Mouse (Mus musculus): Measurements from ENCODE around the gene Lsamp. TPM values are rescaled to one million over a fixed set of nuclear protein-coding genes. Genes with fewer than 3 reads are reported as not detected.

Gene Lsamp
- polyA plus RNA-seq (2015; fragmentation: Nextera tagmentation; extraction: Ambion mirVana) = 0.72 and 0.93 TPM in 2 replicates

DNA sequence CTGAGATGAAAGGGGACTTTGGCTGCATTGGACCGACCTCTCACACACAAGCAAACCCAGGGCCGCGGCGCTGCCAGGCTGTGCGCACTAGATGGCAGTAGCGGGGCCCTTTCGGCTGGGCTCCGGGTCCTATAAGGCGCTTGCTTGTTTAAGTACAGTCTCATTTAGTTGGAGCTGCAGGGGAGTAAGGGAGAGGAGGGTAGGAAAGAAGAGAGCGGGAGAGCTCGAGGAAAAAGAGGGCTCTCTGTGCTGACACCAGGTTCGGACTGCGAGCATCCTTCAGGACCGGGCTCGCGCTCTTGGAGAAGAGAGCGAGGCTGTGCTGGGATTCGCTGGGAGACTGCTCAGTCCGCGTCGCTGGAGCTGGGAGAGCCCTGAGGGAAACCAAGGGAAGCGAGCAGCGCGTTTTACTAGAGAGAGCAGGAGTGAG is at the start of gene Lsamp:
Lsamp (plus strand) TSS at position 157 of the 430 bp plus-strand sequence.
- no peak for DNase-seq (ENCODE audit: low spot score)

DNA sequence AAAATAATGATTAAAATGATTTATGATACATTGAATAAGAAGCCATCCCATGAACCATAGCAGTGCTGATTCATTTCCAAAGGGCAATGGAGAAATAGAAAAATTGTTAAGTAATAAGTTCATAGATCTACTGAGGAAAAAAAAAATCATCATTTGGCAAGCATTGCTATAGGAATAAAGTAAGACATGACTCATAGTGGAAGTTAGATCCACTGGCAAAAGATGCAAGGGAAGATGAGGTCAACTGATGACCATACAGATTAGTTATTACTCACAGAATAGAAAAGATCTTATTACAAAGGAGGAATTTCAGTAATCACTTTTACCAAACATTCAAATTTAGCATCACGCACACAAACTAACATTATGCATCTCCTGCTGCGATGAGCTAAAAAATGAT is 26.5 kb upstream of the Lsamp start:
- no peak for DNase-seq (ENCODE audit: low spot score)

DNA sequence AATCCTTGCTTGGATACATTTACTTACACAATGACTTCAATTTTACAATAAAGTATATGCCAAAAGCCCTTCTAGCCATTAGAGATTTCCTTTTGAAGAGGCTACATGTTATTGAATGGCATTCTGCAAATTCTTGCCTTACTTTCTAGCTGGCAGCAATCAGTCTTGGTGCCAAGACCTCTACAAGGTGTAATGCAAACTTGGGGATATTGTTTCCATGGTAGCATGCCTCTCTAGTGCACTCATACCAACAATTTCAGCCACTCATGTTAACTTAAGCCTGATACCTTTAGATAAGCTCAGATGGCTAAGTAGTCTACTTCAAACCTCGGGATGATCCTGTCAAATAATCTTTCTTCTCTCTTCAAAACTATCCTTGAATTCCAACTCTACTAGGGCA is 11.4 kb upstream of the Lsamp start:
- DNase-seq (ENCODE audit: low spot score) = no peak

DNA sequence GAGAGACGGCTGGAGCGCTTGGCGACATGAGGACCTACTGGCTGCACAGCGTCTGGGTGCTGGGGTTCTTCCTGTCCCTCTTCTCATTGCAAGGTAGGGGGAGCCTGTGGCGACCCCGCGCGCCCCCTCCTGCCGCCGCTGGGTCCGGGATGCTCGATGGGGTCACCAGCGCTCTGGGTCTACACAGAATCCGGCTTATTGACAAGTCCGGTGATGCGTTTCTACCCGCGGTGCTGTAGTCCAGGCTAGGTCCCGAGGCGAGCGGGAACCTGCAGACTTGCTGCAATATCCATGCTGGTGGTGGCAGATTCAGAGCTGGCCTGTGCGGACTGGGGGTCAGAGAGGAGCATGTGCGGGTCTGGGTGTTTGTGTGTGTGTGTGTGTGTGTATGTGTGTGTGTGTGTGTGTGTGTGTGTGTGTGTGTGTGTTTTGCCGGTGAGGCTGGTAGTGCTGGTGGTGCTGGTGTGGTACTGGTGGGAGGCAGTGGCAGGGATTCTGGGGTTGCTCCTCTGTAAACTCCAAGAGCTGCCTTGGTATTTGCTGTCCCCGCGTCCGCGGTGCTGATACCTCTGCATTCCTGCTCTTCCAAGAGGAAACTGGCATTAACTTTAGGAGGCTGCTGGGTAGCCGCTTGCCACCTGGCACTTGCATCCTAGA is 602 bp downstream of the Lsamp start:
- DNase-seq (ENCODE audit: low spot score) = no peak

DNA sequence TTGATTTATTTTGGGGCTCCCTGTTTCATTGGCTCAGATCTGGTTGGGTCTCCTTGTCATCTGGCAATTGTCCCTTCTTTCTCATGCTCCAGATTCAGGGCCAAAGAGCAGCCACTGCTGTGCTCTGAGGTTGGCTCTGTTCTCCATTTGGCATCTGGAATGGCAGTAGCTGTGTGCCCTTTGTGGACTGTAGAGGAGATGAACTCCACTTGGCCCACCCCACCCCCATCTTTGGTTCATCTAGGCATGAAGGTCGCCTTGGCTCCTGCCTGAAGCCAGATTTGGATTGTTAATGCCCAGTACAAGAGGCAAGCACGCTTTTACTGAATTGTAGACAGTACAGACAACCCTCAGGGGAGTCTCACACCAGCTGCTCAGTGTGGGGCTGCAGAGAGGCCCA is 4.3 kb downstream of the Lsamp start:
- no peak for DNase-seq (ENCODE audit: low spot score)

DNA sequence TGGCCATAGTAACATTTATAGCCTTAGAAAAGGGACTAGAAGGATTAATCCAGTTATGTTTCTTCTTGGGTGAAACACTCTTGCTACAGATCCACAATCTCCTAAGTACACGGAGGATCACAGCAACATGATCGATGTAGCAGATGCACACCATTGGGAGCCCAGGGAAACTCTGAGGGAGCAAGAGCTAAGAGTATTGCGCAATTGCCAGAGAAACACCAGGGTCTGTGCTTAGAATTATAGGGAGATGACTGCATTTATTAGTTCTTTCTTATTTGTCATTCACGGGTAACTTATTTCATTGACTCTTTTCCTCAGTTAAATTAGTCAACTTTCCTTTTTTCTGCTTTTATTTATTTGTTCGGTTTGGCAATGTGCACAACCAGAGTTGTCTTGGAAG is 10.7 kb downstream of the Lsamp start:
- no peak for DNase-seq (ENCODE audit: low spot score)

DNA sequence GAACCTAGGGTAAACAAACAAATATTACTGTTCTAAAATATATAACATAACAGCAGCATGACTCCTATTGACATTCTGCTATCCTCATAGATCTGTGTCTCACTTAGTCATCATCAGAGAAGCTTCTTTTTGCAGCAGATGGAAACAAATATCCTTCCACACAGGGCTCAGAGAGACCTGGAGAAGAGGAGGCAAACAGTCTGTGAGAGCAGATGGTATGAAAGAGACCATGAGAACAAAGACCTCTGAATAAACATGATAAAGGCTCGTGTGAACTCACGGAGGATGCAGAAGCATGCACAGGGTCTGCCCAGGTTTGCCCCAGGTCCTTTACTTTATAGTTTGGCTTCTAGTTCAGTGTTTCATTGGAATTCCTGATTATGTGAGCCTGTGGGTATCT is 24.6 kb downstream of the Lsamp start:
- DNase-seq (ENCODE audit: low spot score) = no peak

DNA sequence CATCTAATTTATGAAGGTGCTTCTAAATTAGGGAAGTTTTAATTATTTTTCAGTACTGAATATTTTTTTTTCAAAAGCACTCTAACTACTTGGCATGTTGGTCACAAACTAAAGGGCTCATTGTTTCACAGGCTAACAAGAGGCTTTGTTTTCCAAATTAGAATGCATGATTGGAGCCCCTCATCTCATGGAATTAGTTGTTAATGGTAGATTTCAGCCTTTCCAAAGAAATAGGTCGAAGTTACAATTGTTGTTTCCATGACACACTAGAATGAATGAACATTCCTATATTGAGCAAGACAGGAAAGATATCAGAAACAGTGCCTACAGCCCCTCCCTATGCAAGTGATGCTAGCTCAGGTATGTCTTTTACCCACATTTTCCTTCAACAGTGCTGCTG is 26.9 kb downstream of the Lsamp start:
- DNase-seq (ENCODE audit: low spot score) = no peak

DNA sequence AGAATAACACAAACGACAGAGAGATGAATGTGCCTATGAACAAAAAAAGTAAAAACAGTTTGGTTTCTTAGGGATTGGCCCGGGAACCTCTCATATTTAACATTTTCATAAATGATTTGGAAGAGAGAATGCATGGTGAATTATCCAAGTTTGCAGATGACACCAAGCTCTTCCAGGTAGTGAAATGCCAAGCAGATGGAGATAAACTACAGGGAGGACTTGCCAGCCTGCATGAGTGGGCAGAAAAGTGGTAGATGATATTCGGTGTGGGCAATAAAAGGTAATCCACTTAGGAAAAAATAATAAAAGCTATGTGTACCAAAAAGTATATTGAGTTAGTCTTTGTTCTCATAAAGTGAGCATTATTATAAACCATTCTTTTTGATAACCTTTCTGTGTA is 38.5 kb downstream of the Lsamp start:
- no peak for DNase-seq (ENCODE audit: low spot score)

DNA sequence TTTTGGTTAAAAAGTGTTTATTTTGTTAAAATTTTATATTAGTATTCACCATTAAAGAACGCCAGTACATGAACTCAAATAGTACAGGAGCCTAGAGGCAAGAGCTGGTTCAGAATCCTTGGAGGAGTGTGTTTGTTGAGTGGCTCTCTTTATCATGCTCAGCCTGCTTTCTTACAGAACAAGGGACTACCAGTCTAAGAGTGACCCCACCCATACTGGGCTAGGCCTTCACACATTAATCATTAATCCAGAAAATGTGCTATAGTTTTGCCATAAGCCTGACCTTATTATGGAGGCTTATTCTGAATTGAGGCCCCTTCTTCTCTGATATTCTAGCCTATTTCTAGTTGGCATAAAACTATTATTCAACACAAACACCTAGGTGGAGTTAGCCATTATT is 52.6 kb downstream of the Lsamp start:
- DNase-seq (ENCODE audit: low spot score) = no peak

DNA sequence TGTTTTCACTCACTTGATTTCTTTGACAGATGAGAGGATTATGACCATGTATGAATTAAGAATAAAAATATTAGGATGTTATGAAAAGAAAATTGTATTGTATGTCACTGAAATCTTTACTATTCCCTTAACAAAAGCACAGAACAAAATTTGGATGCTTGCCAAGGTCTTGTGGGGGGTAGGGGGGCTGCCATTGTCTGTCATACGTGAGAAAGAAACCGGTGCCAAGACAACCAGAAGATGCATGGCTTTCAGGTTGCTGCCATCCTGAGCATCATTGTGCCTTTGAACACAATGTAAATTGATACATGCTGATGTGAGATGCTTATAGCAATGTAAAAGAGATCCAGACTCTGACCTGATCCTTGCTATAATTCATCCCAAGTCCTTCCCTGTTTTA is 75.4 kb downstream of the Lsamp start:
- DNase-seq (ENCODE audit: low spot score) = no peak

DNA sequence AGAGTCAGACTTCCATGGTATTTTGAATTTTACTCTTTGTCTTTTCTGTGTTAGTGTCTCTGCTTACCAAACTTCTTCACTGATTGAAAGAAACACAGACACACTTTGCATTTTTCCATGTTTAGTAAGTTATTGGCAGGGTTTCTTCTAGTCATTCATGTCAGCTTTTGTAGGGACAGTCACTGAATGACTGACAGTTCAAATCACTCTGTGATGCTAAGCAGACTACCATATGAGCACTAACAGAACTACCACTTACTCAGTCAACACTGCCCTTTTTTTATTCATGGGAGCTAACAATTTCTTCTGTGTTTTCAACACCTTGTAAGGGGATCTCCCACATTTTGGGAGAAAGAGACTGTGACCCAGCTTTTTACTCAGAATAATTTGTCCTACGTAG is 75.8 kb downstream of the Lsamp start:
- DNase-seq (ENCODE audit: low spot score) = no peak

DNA sequence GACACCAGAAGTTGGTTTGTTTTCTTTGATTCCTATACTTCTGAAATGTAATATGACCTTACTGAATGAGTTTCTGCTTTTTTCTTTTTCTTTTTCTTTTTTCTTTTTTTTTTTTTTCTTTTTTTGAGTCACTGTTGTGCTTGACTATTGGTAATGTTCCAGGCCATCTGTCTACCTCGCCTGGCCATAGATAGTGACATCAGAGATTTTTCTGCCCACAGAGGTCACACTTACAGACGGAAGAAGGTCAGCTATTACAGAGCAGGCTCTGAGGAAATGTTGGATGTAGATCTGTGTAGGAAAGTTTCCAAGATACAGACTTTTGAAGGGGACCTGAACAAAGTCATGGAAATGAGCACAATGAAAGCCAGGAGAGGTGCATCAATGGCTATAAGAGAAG is 76.3 kb downstream of the Lsamp start:
- no peak for DNase-seq (ENCODE audit: low spot score)

DNA sequence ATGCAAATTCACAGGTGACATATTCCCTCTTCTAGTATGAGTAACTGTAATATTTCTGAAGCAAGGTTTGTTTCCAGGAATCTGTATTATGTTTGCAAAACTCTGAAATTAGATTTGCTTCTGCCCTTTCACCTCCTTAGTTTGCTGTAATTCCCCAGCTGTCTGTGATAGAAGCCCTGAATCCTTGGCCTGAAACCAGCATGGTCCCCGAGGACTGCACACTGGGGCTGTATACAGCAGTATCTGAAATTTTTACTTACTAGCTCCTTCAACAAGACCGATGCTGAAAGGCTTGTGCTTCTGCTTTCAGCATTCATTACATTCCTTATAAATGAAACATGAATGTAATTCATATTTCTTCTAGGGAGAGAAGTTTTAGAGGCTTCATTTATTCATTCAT is 91.4 kb downstream of the Lsamp start:
- no peak for DNase-seq (ENCODE audit: low spot score)

DNA sequence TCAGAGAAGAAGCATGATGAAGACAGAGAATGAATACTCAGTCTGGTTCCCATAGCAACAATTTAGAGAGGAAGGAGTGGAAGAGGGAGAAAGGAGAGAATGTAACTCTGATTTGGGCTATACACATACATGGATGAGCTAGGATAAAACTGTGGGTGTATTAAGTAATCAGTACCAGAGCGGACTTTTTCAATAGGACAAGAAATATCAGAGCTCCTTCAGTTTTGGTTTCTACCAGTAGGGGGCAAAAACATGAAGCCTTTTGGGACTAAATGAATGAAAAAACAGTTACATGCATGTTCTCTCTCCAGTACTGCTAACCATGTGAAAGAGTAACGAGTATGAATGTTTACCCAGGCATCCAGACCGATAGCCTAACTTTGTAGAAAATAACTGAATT is 96.1 kb downstream of the Lsamp start:
- DNase-seq (ENCODE audit: low spot score) = no peak

DNA sequence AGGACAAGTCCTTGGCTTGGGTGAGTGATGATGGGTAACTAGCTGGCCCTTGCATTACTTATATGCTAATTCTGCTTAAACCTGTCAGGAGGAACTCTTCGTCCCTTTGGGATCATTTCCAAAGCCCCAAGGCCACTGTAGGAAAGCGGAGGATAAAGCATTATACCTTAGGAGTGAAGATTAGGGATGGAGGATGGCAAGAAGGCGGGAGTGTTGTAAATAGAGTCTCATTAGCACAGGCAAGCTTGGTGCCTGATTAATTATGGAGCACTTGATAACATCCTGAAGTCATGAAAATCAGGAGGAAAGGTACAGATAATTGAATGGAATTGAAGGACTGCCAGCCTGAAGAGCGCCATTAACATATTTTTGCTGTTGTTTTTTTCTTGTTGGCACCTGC is 120.2 kb downstream of the Lsamp start:
- DNase-seq (ENCODE audit: low spot score) = no peak

DNA sequence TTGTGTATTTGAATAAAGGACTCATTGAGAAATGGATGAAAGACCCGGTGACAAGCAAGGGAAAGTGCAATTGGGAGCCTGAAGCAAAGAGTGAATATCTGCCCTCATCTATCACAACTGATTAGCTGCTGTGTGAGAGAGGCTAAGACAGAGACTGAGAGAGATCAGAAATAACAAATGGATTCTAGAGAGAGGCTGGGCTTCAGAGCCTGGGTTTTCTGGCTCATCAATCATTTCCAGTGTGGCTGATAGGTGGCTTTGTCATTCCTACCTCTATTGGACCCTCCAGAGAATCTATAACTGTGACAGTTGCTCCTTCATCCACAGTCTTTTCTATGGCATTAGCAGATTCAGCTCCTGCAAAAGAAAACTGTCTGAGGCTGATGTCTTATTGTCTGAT is 198.8 kb downstream of the Lsamp start:
- DNase-seq (ENCODE audit: low spot score) = no peak

DNA sequence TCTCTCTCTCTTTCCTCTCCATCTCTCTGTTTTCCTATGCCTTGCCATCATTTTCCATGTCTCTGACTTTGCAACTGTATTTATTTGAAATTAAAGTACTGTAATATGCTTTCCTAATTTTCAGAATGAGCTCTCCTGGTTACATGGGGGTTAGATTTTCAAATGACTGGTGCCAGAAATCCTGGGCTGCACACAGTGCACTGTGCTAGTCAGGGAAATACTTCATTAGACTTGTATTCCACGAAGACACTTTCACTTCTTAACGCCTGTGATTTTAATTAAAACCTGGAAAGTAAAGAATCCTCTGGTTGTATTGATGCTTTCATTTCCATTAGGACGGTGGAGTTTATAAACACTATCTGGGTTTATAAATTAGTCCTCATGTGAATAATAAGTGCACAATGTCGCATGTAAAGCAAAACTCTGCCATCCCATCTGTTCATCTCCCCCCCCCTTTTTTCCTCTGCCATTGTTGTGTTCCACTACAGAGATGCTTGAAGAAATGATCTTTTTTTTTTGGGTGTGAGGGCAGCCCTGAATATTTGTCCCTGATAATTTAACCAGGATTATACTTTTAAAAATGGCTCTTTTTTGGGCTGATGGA is 203.9 kb downstream of the Lsamp start:
- no peak for DNase-seq (ENCODE audit: low spot score)

DNA sequence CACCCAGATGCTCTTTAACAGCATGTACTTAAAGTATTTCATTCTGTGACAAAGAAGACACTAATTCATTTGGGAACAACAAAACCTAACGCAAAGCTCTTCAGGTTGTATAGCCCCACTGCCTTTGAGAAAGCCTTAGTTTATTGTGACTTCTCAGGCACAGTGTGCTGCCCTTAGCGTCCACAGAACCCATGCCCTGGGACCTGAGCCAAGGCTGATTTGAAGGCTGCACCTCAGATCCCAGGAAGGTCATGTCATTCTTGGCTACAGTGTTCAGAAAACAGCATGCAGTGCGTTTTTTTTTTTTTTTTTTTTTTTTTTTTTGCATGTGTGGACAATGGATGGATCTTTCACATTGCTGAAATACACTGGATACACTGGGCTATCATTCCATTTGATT is 210.2 kb downstream of the Lsamp start:
- DNase-seq (ENCODE audit: low spot score) = no peak

DNA sequence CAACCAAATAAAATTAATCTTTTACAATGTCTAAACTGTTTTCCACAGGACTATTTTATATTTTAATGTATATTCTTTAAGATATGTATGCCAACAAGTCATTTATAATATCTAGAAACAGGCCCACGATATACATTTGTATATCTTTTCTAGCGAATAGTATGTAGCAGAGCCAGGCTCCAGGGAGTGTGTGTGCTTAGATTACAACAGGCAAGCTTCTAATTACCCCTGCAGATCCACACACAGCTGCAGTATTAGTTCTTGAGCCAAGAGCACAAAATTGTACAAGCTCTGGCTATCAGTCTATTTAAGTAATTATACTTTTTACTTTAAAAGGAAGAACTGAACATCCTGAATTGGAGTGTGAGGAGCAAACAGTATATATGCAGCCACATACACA is 210.7 kb downstream of the Lsamp start:
- DNase-seq (ENCODE audit: low spot score) = no peak

DNA sequence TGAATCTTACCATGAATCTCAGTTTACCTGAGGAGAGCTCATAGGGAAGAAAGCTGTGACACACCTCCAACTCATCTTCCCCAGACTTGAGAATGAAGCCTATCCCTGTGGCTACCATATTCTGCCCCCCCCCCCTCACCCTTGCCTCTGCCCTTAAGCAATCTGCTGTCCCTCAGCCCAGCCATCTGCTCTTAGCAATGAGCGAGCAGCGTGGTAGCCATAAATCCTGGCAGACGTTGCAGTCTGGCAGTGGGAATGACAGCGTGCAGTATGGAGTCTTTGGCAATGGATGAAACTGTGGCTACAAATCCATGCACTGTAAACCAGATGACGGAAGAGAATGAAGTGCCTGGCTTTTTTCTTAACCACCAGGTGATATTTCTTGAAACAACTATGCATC is 244.5 kb downstream of the Lsamp start:
- no peak for DNase-seq (ENCODE audit: low spot score)

DNA sequence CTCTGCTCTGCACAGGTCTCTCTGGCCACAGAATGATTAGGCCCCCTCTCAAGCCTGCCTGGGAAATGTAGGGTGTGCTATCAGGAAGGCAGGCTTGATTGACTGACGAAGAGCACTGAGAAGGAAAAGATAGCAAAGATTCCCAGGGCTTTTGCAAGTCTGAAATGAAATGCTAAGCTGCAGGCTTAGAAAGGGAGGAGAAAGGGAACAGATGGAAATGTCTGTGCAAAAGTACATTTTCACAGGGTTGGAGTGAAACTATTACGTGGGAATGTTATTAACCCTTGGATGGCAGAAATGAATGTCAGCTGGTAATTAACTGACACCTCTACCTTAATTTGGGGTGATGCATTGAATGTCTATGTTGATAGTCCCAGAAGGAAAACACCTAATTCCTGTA is 248.9 kb downstream of the Lsamp start:
- DNase-seq (ENCODE audit: low spot score) = no peak

DNA sequence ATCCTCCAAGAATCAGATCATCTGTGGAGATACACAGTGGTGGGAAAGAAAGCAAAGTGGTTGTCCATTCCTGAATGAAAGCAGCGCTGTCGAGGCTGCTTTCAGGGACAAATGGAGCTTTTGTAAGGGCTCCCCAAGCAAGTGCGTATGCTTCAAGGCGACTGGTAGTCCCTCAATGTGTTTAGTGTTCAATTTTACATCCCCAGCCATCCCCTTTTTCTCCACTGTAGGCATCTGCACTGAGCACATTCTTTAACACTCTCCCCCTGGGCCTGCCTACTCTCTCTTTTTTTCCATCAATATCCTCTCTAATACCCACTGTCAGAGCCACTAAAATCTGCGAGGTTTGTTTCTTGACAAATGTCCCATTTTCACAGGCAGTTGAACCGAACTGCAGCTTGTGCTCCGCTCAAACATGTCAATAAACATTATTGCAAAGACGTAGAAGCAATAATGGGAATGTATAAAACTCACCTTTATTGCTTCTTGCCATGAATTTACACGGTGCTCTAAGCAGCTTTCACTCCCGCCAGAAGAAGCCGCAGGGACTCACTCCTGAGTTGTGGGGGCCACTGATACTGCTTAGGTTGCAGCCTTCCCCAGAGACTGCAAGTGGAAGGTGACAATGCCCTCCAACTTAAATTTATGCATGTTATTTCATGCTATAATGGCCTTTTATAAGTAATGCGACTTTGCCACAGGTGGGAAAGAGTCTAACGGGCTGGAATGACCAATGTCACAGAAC is 250.2 kb downstream of the Lsamp start:
- no peak for DNase-seq (ENCODE audit: low spot score)

Data from thymus, postnatal 0 days (tissue).